Mouse (Mus musculus) brain, embryonic 14.5 days (tissue): Measurements from ENCODE around the gene Cyth1.

ENCODE experiments used
- CTCF ChIP-seq: fragments of 200-500 bp; IDR thresholded peaks from 2 replicates; pipeline ENCODE4 v1.5.1; 2012; ENCODE audit warnings: inconsistent platforms, mild to moderate bottlenecking, moderate library complexity, borderline replicate concordance; ENCODE audit not compliant: insufficient read depth, insufficient read length; ENCODE audit errors: extremely low read depth
- POLR2A ChIP-seq: fragments of 200-500 bp; IDR thresholded peaks from 2 replicates; pipeline ENCODE4 v1.6.1; 2012; ENCODE audit warnings: mild to moderate bottlenecking, inconsistent platforms, borderline replicate concordance; ENCODE audit not compliant: poor library complexity, insufficient read depth, insufficient read length, severe bottlenecking; ENCODE audit errors: extremely low read depth

- TF ChIP-seq POLR2A, result no peak
- TF ChIP-seq CTCF, result no peak
These were observed 41.2 kb upstream of the Cyth1 start for GRCm38 (mm10) chr11:118289562-118289961.
